Mouse (Mus musculus) ovary, adult 2 months (tissue): ENCODE measurements around the gene Sh3d21. TPM values are rescaled to one million over a fixed set of nuclear protein-coding genes. Genes with fewer than 3 reads are reported as not detected.

Experiments used
- polyA plus RNA-seq: library from polyadenylated mRNA; depleted of rRNA; stranded (reverse); fragments of >200 nt; gene quantifications from 2 replicates; pipeline ENCODE4 v1.2.3, GENCODE M21; 2012; rRNA removed

The Sh3d21 gene
- 1.5 and 2.4 TPM in 2 replicates for polyA plus RNA-seq

GRCm38 (mm10) chr4:126163067-126163659 is at the start of gene Sh3d21:
Gene Sh3d21, minus strand, starts transcription at chr4:126163491.

GRCm38 (mm10) chr4:126202303-126203181 is 39.3 kb upstream of the Sh3d21 start, which contains the start of gene Thrap3:
Gene Thrap3, minus strand, starts transcription at chr4:126202760.

GRCm38 (mm10) chr4:126147533-126148160 is 15.6 kb downstream of the Sh3d21 start, which contains the start of gene Eva1b:
Gene Eva1b, plus strand, starts transcription at chr4:126147744.

GRCm38 (mm10) chr4:126103590-126104068 is 59.7 kb downstream of the Sh3d21 start, which contains the start of gene Stk40:
Gene Stk40, plus strand, starts transcription at chr4:126103957.

Other genes starting within 250 kb of the Sh3d21 start
- 4.3 and 4.8 TPM in 2 replicates for gene Csf3r, start 138.9 kb downstream of the Sh3d21 start, polyA plus RNA-seq
- gene Mrps15, start 116.6 kb downstream of the Sh3d21 start, polyA plus RNA-seq: 147 and 165 TPM in 2 replicates
- 2.8 and 3.6 TPM in 2 replicates for gene Oscp1, start 104.9 kb downstream of the Sh3d21 start, polyA plus RNA-seq
- gene Lsm10, start 66.9 kb downstream of the Sh3d21 start, polyA plus RNA-seq: 49.2 and 58.0 TPM in 2 replicates
- 33.4 and 33.9 TPM in 2 replicates for gene Stk40, start 59.5 kb downstream of the Sh3d21 start, polyA plus RNA-seq
- gene Eva1b, start 15.7 kb downstream of the Sh3d21 start, polyA plus RNA-seq: 235 and 333 TPM in 2 replicates
- gene Thrap3, start 39.3 kb upstream of the Sh3d21 start, polyA plus RNA-seq: 43.5 and 50.3 TPM in 2 replicates
- 76.6 and 112 TPM in 2 replicates for gene Map7d1, start 92.9 kb upstream of the Sh3d21 start, polyA plus RNA-seq
- 24.0 and 35.8 TPM in 2 replicates for gene Trappc3, start 98.8 kb upstream of the Sh3d21 start, polyA plus RNA-seq
- gene Col8a2, start 123.3 kb upstream of the Sh3d21 start, polyA plus RNA-seq: 6.5 and 6.8 TPM in 2 replicates
- gene Adprhl2, start 158.2 kb upstream of the Sh3d21 start, polyA plus RNA-seq: 97.0 and 134 TPM in 2 replicates
- 9.9 and 10.5 TPM in 2 replicates for gene Tekt2, start 162.2 kb upstream of the Sh3d21 start, polyA plus RNA-seq